Mouse (Mus musculus): ENCODE results near the gene Fxyd7.

Gene Fxyd7

DNA sequence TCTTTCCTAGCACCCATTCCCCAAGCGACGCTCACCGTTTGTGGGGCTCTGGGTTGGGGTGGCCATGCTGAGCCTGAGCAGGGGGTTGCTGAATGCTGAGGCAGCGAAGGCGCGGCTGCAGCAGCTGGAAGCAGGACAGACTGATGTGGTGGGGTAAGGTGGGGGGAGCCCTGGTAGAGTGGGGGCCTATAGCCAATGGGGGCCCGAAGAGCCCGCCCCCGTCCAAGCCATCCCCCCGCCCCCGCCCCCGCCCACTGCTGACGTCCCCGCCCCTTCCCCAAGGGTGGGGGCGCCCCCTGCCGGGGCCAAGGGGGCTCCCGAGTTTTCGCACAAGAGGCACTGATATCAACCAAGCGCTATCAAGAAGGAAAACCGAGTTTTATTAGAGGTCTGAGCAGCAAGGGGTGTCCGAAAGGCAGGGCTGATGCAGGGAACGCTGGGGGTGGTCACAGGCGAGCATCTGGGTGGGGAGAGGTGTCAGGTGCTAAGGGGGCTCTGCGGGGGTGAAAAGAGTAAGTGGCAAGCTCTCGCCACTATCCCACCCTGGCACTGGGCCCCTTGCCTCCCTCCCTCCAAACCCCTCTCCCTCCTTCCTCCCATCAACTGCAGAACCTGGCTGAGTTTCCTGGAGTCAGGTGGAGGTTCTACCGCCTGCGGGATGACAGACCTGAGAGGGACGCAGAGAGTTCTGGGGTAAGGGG, at the start of gene Fxyd7:
Gene Fxyd7, minus strand, starts transcription at position 147 of the 701 bp plus-strand sequence.
- no peak for DNase-seq (ENCODE audit: low read depth, low spot score)

DNA sequence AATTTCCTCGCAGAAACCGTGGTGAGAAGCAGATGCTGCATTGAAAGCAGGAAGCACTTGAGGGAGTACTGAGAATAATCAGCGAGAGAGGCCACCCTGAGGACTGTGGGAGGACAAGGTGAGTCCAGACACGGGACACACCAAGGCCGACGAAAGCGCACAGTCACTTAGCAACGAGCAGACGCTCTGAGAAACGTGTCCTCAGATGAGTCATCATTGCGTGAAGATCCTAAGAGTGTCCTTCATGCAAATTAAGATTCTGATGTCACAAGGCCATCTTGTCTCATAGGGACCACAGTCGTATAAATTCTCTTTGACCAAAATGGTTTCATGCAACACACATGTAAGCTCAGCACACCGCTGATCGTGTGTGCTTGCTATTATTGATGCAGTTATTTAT, 49.5 kb upstream of the Fxyd7 start:
- no peak for DNase-seq (ENCODE audit: low read depth, low spot score)

DNA sequence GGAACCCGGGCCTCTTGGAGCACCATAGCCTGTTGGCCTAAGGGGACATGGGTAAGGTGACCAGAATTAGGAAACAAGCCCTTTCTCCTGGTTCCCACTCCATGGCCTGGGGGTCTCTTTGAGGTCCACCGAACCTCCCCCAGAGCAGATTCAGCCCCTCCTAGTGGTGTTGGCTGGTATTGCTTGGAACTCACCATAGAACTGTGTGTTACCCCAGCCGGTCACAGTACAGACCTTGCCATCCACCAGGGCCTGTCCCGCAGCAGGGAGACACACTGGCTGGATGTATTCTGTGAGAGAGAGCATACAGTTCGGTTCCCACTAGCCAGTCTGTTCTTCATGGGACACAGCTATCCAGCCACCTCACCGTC, 48.3 kb upstream of the Fxyd7 start:
- peak; percentile 40 for DNase-seq (ENCODE audit: low read depth, low spot score)

DNA sequence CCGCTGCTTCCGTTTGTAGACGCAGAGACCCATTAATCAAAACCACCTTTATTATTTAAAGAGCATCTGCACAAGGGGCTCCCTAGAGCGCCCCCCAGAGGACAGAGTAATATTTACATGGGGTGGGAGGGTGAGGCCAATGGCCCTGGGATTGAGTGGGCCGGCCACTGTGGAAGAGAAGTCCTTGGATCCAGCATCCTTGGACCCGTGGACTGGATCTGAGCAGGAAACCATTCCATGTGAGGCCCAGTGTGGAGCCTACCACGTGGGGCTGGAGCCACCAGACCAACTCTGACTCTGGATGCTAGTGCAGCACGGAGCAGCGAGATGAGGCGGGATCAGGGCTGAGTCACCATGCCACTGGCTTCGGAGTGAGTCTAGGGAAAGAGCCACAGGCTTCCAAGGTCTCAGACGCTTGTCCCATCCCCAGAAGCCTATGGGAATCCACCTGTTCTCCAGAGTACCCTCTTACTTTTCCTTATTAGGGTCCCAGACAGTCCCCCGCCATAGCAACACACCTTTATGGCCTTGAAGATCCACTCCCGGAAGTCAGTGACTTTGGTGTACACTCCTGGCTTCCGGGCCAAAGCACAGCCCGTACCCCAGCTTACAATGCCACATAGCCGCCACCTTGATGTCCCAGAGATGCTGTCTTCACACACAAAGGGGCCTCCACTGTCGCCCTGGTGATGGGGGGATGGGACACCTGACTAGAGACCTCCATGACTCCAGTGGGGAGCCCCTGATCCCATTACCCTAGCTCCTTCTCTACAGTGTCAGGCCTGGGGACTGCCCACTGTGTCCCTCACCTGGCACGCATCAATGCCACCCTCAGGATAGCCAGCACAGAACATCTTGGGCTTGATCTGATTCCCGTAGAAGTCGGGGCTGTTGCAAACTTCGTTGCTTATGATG, 47.7 kb upstream of the Fxyd7 start:
- DNase-seq (ENCODE audit: low read depth, low spot score) = peak; percentile 74

DNA sequence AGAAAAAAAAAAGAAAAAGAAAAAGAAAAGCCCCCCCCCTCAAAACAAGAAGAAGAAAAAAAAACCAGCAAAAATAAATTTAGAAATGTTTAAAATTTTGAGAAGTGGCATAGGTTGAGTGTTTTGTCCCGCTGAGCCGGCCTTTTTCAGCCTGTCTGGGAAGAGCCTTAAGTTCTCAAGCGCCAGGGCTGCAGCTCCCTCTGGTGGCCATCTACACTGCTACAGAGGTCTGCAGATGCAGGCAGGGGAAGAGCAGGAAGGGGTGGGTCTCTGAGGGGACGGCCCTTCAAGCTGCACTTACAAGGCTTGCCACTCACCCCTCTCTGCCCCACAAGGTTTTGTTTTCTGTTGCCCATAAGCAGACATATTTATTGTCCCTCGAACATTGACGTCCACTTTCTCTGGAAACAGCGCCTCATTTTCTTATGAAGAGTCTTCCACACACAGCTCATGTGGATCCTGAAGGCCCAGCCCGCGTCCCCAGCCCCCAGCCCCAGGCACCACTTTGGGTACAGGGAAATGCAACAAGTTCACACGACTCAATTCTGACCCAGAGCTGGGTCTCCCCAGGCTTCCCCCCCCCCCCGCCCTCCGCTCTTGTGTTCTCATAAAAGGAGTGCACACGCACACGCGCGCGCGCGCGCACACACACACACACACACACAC, 46.4 kb upstream of the Fxyd7 start:
- peak; percentile 94 for DNase-seq (ENCODE audit: low read depth, low spot score)

DNA sequence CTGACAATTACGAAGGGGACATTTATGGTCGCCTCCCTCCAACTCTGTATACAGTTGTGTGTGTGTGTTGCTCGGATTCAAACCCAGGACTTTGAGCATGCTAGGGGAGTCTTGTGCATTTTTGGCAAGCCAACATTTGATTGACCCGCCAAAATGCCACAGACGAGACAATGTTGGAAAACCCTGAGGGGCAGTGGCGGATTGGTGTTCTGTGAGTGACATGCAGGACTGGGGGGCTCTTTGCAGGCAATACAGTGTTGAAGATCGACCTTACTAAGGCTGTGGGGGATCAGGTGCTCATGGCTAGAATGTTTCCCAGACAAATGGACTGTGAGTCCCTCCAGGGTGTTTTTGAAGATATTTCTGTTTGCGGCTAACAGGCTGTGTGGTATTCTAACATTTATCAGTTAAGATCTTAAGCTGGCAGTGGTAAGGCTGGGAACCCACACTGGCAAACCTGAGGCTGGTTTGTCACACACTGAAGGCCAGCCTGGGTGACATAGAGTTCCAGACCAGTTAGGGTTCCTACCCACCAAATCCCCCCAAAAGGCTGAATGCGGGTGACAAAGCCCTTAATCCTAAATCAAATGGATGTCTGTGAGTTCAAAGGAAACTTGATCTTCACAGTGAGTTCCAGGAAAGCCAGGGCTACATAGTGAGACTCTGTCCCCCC, 45.8 kb upstream of the Fxyd7 start:
- DNase-seq (ENCODE audit: low read depth, low spot score) = no peak

DNA sequence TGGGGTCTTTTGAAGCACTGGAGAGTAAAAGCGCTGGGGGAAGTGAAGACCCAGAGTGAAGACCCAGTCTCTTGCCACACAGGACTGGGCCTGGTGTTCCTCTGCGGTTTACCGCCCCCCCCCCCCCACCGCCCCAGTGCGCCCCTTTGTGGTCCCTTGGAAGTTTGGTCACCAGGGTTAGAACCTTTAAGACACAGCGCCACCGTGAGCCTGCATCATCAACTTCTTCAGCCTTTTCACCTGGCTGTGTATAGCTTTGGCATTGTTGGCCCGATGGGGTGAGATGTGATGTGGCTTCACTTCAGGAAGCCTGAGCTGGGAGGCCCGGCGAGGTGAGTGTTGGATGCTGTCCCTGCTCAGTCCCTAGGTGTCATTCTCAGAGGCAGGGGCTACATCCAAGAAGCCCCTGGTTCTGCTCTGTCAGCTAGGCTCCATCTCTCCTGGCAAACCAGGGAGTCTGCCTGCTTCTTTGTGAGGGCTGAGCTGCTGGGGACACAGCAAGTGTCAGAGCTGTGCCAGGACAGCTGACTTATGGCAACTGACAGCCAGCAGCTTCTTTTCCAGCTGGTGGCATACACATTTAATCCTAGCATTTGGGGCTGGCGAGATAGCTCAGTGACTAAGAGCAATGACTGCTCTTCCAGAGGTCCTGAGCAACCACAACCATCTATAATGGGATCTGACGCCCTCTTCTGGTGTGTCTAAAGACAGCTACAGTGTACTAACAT, 43.7 kb upstream of the Fxyd7 start:
- DNase-seq (ENCODE audit: low read depth, low spot score) = peak; percentile 16

DNA sequence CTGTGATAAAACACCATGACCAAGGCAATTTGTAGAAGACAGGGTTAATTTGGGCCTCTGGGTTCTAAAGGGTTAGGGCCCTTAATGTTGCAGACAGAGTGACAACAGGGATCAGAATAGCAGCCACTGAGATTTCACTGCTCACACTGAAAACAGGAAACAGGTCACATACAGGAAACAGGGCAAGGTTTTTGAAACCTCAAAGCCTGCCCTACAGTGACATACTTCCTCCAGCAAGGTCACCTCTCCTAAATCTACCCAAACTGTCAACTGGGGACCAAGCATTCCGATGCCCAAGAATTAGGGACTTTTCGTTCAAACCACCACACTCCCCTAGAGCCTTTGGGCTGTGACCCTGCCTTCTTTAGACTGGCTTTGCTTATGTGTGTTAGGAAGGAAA, 38.5 kb upstream of the Fxyd7 start:
- no peak for DNase-seq (ENCODE audit: low read depth, low spot score)

DNA sequence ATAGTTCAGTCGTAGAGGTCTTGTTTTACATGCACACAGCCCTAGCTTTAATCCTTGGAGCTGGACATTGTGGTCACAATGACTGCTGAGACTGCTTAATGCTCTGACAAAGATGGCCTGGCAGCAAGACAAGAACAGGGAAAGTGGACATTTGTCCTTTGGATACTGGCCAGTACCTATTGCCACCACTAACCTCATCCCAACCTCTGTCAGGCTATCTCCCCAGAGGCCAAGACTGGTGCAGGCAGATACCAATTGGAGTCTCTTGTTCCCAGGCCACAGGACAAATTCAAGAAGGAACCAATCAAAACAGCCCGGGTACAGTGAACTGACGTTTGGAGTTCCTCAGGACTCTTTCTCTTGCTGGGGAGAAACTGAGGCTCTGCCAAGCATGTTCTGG, 36.9 kb upstream of the Fxyd7 start:
- no peak for DNase-seq (ENCODE audit: low read depth, low spot score)

DNA sequence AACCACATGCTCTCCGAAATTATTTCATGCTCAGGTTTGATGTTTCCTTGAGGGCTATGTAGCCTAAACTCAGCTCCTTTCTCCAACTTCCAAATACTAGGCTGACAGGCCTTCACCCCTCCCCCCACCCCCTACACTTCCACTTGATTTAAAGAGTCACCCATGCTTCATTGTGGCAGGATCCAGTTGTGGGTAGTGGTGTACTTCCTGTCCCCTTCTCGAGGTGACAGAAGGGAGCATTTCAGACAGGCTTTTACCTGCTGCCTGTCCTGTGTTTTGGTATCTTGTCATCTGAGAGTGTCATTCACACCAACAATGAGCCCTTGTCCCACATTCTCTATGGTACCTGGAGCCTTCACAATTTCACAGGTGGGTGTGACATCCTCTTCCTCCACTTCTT, 36.0 kb upstream of the Fxyd7 start:
- no peak for DNase-seq (ENCODE audit: low read depth, low spot score)

DNA sequence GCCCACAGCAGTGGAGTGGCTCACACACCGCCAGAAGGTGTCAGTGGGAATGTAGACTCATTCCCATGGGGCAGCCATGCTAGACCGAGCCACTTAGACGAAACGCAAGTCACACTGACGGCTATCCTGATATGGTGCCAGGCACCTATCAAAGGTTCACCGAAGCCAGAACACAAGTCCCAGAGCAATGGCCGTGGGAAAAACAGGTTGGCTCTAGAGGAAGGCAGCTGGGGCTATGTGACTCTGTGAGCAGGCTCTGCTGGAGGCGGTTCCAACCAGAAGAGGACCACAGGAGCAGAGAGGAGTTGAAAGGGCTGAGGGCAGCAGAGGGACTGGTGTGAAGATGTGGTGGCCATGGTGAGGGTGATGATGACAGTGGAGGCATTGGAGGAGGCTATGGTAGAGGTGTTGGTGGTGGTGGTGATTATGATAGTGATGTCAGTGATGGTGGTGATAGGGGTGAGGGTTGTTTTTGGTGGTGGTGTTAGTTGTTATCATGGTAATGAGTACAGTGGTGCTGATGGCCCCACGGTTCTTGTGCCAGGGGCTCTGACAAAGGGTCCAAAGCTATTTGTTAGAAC, 35.0 kb upstream of the Fxyd7 start:
- DNase-seq (ENCODE audit: low read depth, low spot score) = no peak

DNA sequence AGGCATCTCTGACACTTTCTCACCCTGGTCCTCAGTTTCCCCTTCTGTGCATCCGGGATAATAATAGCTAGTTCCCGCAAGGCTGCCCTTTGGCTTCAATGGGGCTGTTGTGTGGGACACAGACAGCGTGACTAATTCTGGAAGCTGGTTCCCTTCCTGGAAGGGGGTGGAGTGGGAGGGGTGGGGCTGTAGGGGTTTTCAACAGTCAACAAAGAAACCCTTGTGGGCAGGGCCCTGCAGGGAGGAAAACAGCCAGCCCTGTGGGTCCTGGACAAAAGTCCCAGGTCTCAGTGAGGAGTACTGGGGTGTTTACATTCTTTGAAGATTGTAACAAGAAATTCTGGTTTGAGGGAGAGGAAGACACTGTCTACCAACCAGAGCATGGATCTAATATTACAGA, 33.9 kb upstream of the Fxyd7 start:
- DNase-seq (ENCODE audit: low read depth, low spot score) = peak; percentile 63

DNA sequence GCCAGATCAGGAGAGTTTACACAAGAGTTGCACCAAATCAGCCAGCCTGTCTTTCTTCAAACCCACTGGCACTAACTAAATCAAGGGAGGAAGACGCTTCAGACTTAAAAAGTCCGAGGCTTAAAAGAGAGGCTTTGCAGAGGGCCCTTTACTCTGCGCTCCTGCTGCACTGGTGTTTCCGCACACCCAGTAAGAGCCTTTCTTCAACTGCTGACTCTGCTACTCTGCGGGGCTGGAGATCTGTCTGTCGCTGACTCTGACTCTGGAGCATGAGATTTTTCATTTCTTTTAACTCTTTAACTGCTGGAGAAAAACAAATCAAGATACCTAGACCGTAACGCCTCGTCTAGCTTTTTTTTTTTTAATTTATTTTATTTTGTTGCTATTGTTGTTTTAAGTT, 32.9 kb upstream of the Fxyd7 start:
- DNase-seq (ENCODE audit: low read depth, low spot score) = peak; percentile 27

DNA sequence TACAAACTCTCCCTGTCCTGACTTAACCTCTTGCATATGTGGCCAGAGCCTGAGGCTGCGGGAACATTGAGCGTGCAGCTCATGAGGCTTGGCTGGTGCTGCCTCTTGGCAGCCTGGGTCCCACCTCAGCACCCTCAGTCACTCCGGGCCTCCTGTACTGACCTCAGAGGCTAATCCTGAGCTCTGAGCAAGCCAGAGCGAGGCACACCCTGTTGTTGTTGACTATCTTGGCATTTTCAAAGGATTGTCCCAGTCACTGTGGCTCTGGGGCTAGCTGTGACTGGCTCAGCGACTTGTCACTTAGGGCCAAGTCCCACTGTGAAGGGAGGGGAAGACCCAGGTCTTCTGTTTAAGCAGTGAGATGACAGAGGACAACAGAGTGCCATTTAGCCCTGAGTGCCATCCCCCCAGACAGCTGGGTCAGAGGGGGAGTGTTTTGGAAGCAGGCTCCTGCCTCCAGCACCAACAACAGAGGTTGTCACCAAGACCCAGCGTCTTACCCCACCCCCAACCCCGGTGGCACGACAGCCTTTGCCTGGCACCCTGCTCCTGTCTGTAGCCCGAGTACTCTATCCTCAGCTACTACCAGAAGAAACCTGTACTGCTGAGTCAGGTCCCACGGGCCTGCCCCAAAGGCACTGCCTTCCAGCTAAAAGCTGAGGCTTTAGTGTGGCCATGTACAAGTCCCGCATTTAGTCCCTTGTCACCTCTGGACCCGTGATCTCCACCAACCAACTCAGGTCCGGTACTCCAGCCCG, 31.7 kb upstream of the Fxyd7 start:
- DNase-seq (ENCODE audit: low read depth, low spot score) = peak; percentile 70

DNA sequence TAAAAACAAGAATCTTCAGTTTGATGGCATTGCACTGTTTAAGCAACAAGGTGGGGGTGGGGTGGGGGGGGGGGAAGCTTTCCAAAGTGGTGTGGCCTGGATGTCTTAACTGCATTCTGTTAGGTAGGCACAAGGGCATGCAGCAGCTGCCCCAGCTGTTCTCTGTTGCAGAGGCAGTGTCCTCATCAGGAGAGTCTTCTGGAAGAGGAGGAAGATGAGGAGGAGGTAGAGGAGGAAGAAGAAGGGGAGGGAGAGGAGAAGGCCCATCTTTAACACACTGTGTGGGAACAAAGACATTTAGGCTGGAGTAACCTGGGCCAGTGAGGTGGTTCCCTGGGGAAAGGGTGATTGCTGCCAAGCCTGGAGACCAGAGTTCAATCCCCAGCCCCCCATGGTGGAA, 30.8 kb upstream of the Fxyd7 start:
- no peak for DNase-seq (ENCODE audit: low read depth, low spot score)

DNA sequence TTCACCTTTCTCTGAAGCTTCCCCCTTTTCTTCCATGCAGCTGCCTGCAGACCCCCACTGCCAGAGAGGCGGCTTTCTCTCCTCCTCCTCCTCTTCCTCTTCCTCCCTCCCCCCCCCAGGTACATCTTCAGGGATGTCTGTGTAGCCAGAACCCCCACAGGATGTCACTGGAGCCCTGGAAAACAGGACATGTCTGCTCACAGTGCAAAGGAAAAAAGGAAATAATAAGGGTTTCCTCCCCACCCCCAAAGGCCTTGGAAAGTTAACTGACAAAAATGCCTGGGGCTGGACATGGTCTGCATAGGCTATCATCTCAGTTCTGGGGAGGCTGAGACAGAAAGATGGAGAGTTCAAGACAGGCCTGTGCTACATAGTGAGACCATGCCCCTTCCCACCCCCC, 29.8 kb upstream of the Fxyd7 start:
- DNase-seq (ENCODE audit: low read depth, low spot score) = no peak

DNA sequence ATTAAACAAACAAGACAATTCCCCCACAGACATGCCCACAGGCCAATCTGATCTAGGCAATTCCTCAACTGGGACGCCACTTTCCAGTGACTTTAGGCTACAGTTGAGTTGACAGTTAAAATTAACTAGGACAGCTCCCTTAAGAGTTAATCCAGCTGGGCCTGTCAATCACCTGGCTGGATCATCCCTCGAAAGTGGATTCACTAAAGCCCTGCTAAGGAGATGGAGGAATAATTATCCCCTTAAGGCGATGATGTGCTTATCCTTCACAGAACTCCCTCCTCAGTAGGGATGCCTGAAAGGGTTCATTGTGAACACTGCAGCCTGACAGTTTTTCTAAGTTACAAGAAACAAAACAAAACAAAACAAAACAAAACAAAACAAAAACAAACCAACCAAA, 29.3 kb upstream of the Fxyd7 start:
- no peak for DNase-seq (ENCODE audit: low read depth, low spot score)

DNA sequence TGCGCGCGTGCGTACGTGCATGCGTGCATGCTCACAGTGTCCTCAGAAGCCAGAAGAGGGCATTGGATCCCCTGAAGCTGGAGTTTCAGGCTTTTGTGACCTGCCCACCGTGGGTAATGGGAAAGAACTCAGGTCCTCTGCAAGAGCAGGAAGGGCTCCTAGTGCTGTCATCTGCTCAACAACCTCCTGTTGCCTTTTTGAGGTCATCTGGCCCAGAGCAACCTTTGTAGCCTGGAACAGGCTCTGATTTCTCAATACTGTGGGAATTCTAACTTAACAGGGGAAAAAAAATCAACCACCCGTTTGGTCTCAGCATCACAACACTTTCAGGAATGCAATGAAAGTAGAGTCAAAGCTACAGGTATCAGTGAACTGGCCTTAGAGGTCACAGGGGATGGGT, 28.4 kb upstream of the Fxyd7 start:
- DNase-seq (ENCODE audit: low read depth, low spot score) = no peak

DNA sequence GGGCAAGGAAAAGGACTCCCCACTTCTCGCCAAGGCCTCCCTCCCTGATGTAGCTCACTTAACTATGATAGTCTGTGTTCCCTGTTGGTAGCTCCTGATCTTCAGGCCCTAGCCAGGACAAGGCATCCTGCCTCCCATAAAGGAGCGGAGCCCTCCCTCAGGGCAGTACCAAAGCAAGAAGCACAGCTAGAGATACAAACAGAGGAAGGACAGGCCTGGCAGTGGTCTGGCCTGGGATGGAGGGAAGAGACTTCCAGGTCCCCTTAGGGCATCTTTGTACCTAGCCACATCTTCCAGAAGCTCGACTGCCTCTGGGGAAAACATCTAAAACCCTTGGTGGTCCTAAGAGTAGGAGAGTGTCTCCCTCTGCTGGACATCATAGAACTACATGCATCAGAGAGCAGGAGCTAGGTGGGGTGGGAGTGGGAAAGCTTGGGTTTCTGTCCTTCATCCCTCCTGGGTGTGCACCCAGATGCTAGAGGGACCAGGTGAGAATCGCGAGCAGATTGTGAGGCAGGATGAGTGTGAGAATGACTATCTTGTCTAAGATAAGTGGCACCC, 26.7 kb upstream of the Fxyd7 start:
- peak; percentile 82 for DNase-seq (ENCODE audit: low read depth, low spot score)

DNA sequence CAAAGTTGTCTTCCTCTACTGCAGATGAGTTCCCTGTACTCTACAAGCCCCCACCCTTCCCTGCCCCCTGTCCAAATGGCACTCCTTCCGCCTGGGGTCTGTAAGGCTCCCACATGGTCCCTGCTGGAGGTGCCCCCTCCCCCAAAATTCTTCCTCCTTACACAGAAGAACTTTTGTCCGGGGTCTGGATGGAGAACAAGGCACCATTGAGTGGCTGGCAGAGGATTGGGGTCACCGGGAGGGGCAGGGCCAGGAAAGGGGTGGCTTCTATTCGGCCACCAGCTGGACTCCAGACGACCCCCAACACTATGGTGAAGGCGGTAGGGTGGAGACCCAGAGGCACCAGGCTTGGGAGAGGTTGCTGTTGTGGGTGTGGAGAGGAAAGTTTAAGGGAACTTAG, 26.2 kb upstream of the Fxyd7 start:
- DNase-seq (ENCODE audit: low read depth, low spot score) = no peak

All from ZHBTc4 (cell line).